Mouse (Mus musculus) cortical plate, adult 2 months (tissue): ENCODE data around the gene Tanc1. TPM values are rescaled to one million over a fixed set of nuclear protein-coding genes. Genes with fewer than 3 reads are reported as not detected.
A peak's percentile ranks its signal among the peaks of the same experiment; 100 is the strongest.

Experiments
- H3K27ac ChIP-seq: fragments of 200-500 bp; 2 replicates; pipeline ENCODE4 v1.5.1; 2012; ENCODE audit warnings: low read length, control low read depth, inconsistent platforms; ENCODE audit not compliant: insufficient read depth
- H3K4me1 ChIP-seq: fragments of 200-500 bp; 2 replicates; pipeline ENCODE4 v1.6.1; 2011; ENCODE audit warnings: low read length; ENCODE audit not compliant: control insufficient read depth, insufficient read depth
- H3K4me3 ChIP-seq: fragments of 200-500 bp; 2 replicates; pipeline ENCODE4 v1.5.1; 2011; ENCODE audit warnings: mild to moderate bottlenecking, low read length, control low read depth; ENCODE audit not compliant: insufficient read depth
- CTCF ChIP-seq: fragments of 200-500 bp; IDR thresholded peaks from 2 replicates; pipeline ENCODE4 v1.5.1; 2011; ENCODE audit warnings: mild to moderate bottlenecking, control low read depth, low read length; ENCODE audit not compliant: insufficient read depth; ENCODE audit errors: extremely low read depth
- POLR2A ChIP-seq: fragments of 200-500 bp; IDR thresholded peaks from 2 replicates; pipeline ENCODE4 v1.6.1; 2011; ENCODE audit warnings: mild to moderate bottlenecking, low read length, control low read depth; ENCODE audit not compliant: insufficient read depth; ENCODE audit errors: extremely low read depth
- polyA plus RNA-seq: library from polyadenylated mRNA; depleted of rRNA; stranded (reverse); fragments of >200 nt; gene quantifications from 2 replicates; pipeline ENCODE4 v1.2.3, GENCODE M21; 2012

Gene Tanc1
- polyA plus RNA-seq, 1 experiment, result 9.8 TPM

DNA sequence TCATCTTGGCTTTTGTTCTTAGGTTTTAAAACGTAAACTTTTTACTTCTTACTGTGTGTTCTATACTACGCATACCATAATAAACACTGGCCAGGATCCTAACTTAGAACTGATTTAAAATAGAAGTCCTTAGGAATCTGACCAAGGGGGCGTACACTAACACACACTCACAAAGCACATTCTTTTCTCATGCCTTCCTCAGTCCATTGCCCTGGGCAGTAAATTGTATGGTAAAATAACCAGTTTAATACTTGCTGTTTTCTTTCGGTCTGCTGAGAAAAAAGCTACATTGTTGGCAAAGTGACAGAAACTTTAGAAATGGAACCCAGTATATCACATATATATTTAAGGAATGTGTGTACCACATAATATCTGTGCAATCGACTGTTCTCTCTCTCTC lies 2.9 kb upstream of the Tanc1 start:
- Histone ChIP-seq H3K27ac (no peak overlapping the region), H3K4me1 (peaks cover 3% of the 10 kb centered on the region; the same call in 1 of the 2 replicates), H3K4me3 (no peak overlapping the region)
- TF ChIP-seq CTCF (no peak), POLR2A (no peak)

DNA sequence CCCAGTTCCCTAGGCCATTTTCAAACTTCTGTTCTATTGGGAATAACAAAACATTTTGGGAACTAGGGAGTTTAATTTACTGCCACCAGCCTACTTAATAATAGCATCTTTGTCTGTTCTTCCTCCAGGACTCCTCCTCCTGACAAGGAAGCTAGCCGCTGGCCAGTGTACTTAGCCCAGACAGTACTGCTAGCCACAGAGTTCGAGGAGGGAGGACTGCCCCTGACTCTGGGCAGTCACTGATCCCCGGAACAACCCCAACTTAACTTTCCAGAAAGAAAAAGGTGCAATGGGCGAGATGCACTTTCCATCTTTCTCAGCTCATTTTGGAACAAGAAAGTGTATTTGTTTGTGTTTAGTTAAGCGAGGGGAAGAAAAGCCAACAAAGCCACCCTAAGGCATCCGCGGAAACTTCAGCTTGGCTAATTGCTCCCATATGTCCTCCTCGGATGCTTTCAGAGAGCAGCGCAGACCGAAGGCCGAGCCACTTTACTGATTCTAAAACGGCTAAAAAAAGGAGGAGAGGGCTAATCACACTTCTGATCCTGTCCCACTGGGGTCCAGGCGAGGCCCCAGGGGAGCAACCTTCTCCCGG lies 529 bp upstream of the Tanc1 start:
- H3K27ac ChIP-seq, result peak overlapping the region; percentile 32; the same call in 1 of the 2 replicates
- TF ChIP-seq CTCF (no peak), POLR2A (no peak)
- H3K4me3 ChIP-seq, result peak overlapping the region; percentile 58
- peaks cover 3% of the 10 kb centered on the region for H3K4me1 ChIP-seq

DNA sequence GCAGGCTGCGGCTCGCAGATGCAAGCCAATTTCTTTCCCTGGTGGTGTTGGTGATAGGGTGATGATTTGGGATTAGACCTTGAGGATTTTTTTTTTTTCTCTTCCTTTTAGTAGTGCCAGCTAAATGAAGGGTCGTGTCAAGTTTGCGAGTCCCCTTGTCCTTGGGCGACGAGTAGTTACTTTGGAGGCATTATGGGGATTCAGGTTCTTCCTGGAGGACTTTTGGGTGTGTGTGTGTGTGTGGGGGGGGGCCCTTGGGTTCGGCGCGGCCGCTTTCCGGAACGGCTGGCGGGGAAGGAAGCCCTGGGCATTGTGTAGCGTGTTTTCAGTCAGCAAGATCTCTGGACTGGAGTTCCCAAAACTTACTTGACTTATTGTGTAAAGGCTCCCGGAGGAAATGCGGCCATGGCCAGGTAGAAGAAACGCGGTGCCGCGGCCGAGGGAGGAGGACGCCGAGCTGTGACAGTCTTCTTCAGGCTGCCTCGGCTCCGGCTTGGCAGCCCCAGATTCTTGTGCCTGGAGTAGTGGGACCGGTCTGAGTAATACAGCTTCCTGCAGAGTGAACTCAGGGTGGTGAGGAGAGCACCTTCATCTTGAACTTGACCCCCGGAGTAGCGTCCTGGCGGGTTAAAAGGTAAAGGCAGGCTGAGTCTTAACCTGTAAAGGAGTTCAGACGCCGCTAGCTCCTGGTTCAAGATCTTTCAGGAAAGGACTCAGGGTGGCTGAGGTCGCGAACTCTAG lies 1.1 kb downstream of the Tanc1 start:
- peaks cover 3% of the 10 kb centered on the region for H3K4me1 ChIP-seq
- TF ChIP-seq CTCF (no peak), POLR2A (no peak)
- peak overlapping the region; percentile 58 for H3K4me3 ChIP-seq
- H3K27ac ChIP-seq, result no peak overlapping the region

DNA sequence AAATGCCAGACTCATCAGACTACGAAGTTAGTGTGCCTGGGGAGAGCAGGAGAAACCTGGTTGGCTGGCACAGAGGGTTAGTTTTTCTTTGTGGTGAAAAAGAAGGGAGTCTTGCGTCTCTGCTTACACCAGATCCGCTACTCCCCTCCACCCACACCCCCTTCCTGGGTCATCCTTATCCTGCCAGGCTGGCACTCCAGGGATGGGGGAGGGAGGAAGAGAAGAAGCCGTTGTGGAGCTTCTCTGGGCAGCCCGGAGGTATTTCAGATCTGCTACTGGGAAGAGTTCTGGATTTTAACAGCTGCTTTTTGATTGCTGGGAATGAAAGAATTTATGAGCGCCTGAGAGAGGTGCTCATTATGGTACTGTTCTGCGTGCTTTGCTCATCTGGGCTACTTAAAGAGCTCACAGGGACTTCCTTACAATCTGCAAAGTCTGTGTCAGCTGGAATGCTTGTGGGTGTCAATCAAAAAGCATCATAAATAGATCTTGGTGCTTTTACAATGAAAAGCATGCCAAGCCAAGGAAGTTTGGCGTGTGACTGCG lies 1.7 kb downstream of the Tanc1 start:
- Histone ChIP-seq H3K4me1 (peaks cover 3% of the 10 kb centered on the region), H3K4me3 (peak overlapping the region; percentile 58), H3K27ac (no peak overlapping the region)
- no peak for TF ChIP-seq POLR2A
- no peak for TF ChIP-seq CTCF

DNA sequence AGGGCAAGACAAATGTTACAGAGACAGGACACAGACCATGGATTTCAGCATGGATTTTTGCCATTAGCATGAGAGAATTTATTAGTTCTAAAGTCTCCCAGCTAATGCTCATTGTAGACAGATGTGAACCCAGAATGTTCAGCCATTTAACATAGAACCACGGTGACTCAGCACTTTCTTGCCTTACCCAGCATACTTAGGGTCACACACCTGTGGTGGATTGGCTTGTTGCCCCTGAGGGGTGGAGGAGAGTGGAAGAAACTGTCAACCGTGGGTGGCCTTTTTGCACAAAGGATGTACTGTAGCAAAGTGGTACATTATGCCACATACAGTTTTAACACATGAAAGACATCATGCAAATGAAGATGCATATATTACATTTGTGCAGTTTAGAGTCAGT lies 5.0 kb downstream of the Tanc1 start:
- no peak overlapping the region for H3K4me3 ChIP-seq
- peaks cover 3% of the 10 kb centered on the region for H3K4me1 ChIP-seq
- TF ChIP-seq POLR2A (no peak), CTCF (no peak)
- H3K27ac ChIP-seq, result no peak overlapping the region

DNA sequence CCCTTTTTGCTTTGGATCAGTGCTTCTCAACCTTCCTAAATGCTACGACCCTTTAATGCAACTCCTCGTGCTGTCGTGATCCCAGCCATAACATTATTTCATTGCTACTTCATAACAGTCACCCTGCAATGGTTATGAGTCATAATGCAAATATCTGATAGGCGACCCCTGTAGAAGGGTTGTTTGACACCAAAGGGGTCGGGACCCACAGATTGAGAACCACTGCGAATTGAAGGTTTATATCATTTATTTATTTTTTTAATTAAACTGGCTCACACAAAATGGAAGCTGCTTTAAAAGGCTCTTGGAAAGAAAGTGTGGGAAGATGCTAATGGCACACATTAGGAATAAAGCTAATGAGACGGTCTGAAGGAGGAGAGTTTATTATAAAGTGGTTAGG lies 7.2 kb downstream of the Tanc1 start:
- TF ChIP-seq CTCF (no peak), POLR2A (no peak)
- H3K4me3 ChIP-seq, result no peak overlapping the region
- H3K4me1 ChIP-seq, result no peaks in the 10 kb centered on the region; the same call in none of the 2 replicates
- H3K27ac ChIP-seq, result no peak overlapping the region

DNA sequence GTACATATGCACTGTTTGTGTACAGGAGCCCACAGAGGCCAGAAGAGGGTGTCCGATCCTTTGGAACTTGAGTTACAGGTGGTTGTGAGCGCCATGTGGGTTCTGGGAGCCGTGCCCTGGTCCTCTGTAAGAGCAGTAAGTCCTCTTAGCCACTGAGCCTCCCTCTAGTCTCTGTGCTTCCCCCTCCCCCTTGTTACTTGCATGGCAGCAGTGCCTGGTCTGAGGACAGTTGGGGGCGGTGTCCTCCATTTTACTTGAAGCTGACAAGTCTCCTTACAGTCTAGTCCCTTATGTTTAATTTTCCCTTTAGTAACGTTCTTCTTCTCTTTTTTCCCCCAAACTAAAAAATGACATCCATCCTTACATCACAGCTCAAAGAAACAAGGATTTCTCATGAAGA lies 8.8 kb downstream of the Tanc1 start:
- no peak overlapping the region for H3K27ac ChIP-seq
- TF ChIP-seq CTCF (no peak), POLR2A (no peak)
- H3K4me3 ChIP-seq, result no peak overlapping the region
- H3K4me1 ChIP-seq, result no peaks in the 10 kb centered on the region; the same call in 1 of the 2 replicates

DNA sequence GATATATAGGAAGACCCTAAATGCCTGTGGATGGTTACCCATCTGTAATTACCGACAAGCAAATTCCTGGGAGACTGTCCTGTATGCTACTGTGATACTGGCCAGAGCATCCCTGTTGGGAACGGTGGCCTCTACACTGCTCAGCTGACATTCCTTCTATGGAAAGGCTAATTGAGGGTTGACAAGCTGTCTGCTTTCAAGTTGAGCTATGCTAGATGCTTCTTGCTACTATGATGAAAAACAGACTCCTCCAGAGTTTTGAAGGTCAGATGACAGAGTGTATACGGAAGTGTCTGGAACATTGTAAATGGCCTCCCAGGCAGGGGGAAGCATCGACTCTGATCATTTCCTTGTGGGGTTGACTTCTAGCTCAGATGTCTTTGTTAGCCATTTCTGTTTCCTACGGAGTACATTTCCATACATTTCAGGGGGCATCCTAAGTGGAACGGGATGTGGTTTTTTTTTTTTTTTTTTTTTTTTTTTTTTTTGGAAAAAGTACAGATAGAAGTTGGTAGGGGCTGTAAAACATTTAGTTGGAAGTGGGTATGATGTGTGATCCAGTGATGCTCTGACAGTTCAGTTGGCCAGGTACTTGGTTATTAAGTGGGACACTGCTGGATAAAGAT lies 10.8 kb downstream of the Tanc1 start:
- Histone ChIP-seq H3K27ac (no peak overlapping the region), H3K4me3 (no peak overlapping the region), H3K4me1 (no peaks in the 10 kb centered on the region)
- TF ChIP-seq POLR2A, result no peak
- no peak for TF ChIP-seq CTCF

DNA sequence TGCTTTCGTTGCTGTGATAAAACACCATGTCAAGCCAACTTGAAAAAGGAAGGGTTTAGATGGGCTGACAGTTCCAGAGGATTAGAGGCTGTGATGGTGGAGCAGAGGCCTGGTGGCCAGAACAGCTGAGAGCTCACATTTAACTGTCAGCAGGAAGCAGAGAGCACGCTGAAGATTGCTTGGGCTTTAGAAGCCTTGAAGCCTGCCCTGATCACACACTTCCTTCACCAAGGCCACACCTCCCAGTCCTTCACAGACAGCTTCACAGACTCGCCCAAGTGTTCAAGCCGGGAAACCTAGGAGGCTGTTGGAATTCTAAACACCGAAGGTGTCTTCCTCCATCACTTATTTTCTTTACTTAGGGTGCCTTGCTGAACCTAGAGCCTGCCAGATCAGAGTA lies 12.0 kb downstream of the Tanc1 start:
- Histone ChIP-seq H3K4me1 (no peaks in the 10 kb centered on the region; the same call in 1 of the 2 replicates), H3K4me3 (no peak overlapping the region), H3K27ac (no peak overlapping the region)
- no peak for TF ChIP-seq CTCF
- no peak for TF ChIP-seq POLR2A

DNA sequence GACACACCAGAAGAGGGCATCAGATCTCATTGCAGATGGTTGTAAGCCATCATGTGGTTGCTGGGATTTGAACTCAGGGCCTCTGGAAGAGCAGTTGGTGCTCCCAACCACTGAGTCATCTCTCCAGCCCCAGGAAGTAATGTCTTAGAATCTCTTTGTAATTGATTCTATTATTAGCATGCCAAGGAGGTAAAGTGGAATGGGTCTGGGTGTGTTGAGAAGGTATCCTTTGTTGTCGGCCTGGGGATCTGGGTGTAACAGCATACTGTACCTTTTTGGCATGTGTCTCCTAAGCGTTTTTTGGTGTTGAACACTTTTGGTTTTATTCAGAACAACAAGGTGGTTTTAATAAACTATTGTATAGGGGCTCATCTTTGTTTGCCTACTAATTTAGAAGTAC lies 13.6 kb downstream of the Tanc1 start:
- Histone ChIP-seq H3K27ac (no peak overlapping the region), H3K4me1 (no peaks in the 10 kb centered on the region; the same call in 1 of the 2 replicates), H3K4me3 (no peak overlapping the region)
- no peak for TF ChIP-seq POLR2A
- no peak for TF ChIP-seq CTCF
